Mouse (Mus musculus) megakaryocyte progenitor cell, adult 5-6 weeks (primary cell): Measurements from ENCODE around the gene Rasl11b. TPM values are rescaled to one million over a fixed set of nuclear protein-coding genes. Genes with fewer than 3 reads are reported as not detected.

ENCODE experiments used
- ATAC-seq: replicated peaks from 2 replicates; pipeline ENCODE4 v1.8.0; 2016; ENCODE audit warnings: mild to moderate bottlenecking, moderate TSS enrichment, inconsistent platforms; ENCODE audit not compliant: poor library complexity
- total RNA-seq, 2 experiments: library from RNA; stranded (forward) in 1 of 2; stranded (reverse) in 1 of 2; fragments of 157-497, 149-512 nt in 1 of 2; fragments of 200-1000 nt in 1 of 2; gene quantifications; 2 replicates each; pipeline versions ENCODE4 v1.2.3 to v1.2.4; 2015 to 2017

The Rasl11b gene
- total RNA-seq, 2 experiments from 2014 or later = 0.12 to 0.54 TPM

DNA sequence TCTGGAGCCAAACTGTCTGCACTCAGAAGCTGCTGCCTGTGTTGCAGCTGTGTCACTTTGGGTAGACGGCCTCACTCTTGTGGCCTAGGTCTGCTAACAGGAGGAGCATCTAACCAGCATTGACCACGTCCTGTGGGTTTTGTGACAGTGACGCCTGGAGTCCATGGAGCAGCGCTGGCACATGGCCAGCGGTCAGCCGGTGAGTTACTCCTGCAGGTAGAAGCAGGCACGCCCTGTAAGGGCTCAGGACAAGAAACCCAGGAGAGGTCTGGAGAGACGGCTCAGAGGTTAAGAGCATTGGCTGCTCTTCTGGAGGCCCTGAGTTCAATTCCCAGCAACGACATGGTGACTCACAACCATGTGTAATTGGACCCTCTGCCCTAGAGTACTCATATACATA, 10.5 kb upstream of the Rasl11b start:
- ATAC-seq = no peak

DNA sequence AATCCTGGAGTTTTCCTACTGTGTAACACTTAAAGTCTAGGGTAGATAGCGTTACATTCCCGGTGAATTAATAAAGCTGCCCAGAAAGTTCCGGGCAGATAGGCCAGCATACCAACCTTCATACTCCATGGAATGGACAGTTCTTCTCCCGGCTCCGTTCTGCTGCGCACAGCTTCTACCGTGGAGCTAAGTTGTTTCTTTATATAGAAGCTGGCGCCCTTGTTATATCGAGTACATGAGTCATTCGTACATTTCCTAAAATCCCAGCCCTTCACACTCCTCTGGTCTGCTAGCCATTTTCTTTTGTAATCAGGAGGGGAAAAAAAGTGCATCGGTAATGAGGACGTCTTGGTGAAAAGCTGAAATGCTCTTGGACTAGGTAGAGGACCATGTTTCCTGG, 7.0 kb upstream of the Rasl11b start:
- no peak for ATAC-seq

DNA sequence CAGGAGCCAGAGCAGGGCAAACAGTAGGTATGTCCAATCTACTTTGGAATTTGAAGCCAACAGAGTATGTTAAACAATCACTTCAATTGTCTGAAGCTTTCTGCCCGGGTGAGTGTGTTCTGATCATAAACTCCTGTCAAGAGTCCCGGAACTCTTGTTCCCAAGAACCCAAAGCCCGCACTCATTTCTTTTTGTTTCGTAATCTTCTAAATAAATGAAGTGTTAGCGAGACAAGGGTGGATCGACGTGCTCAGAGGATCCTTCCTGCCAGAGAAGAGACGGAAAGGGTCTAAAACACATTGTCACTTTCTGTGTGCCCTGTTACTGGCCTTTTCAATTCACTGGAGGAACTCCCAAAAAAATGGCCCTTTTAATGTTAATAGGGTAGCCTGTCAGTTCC, 6.2 kb upstream of the Rasl11b start:
- ATAC-seq = no peak

DNA sequence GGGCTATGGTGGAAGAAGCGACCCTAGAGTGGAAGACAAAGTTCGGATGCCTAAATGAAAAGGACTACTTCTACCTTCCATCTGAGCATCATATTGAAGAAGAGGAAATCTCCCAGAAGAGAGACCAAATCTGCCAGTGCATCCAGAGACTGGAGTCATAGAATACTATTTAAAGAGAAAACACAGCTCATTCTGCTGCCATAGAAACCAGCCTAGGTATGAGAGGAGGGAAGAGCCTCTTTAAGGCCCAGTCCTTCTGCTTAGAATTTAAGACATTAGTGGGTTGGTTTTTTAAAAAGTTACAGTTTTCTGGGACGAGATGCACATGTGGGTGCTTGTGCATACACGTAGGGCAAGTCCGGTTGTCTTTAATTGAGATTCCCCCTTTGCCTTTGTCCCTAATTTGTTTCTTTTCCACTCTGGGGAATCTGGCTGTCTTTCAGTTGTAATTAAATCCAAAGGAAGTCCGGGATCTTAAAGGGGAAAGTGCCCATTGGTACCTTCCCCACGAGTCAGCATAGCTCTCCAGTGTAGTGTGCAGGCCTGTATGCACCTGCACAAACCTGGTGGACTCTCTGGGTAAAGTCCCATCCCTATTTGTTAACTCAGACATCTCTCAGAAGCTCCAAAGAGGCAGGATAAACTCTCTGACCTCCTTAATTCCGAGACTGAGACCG, 5.5 kb upstream of the Rasl11b start:
- ATAC-seq = no peak

DNA sequence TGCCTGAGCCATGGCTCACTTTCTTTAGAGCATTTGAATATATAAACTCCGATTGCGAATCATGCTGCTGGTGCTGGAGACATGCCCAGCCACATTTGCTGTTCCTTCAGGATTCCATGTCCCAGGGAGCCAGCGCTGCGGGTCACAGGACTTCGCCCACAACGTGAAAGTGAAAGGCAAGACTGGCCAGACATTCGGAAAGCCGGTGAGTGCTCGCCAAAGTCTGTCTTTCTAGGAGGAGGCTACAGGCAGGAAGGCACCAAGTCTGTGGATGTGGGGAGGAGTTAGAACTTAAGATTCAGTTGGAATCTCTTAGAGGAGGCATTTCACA, 5.0 kb upstream of the Rasl11b start:
- ATAC-seq = no peak

DNA sequence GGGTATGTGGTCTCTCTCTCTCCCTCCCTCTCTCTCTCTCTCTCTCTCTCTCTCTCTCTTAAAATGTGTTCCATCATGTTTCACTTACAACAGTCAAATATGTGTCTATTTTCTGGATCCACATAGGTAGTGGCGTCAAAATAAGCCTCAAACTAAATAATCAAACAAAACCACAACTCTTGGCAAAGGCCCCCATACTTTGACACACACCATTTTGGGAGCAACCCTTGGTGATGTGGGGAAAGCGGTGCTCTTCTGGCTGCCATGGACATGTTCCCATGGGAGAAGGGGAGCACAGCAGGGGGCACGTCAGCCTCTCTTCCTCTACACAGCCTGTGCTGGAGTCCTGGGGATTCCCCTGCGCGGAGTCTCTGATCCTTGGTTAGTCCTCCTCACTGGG, 4.2 kb upstream of the Rasl11b start:
- ATAC-seq = no peak

DNA sequence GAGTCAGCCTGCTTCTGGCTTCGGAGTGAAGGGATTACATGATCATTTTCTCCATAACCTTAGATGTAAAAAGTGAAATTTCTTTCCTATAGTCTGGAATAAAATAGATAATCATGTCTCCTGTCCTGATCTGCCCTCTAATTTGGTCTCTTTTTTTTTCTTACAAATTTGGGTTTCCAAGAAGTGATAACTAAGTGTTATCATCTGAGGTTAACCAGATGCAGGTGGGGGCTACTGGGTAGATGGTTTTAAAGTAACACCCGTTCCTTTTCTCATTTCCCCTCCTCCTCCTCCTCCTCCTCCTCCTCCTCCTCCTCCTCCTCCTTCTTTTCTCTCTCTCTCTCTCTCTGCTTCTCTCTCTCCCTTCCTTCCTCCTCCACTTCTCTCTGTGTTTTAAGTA, 2.1 kb upstream of the Rasl11b start:
- no peak for ATAC-seq

DNA sequence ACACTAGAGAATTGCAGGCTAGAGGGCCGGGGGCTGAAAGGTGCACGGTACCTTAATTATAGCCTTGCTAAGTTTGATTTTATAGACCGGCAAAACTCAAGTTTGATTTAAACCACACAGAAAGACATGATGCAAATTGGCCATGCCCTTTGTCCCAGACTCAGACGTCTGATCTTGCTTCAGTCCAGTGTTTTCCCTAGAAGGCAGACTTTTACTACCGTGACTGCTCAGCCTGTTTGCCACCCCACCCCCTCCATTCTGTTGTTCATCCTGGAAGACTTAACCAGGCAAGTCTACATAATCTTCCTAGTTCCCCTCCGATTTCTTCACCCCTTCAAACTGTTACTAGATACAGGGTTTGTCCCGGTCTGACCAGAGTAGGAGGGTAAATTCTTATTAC, 1.5 kb upstream of the Rasl11b start:
- no peak for ATAC-seq

DNA sequence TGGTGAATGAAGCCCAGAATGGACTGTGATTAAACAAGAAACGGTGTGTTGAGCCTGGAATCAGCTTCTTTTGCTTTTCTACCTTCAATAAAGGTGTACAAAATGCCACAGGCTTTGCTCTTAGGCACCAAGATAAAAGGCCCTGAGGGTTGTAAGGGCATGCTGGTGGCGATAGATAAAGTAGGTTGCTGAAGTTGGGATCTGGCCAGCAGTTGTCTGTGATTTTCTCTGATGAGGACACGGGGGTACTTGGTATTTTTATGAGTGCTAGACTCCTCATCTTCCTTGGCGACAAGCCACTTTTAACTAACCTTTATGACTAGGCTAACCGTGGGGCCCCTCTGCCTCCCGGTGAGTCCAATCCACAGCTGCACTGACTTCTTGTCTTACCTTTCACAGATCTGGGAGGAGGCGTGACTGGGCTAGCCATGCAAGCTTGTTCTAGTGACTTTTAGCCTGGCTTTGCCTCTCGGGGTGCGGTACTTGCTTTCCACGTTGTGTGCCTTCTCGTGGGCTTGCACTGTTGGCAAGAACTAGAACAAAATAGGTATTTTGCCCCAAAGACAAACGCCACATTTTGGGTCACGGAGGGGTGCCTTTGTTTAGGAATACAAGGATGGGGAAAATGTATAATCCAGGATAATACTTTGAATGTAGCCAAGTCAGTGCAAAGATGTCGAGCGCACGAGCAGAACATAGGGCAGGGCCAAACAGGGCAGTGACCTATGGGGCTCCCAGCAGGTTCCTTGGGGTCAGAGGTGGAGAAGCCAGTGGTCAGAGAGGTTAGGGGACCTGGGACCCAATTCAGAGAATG, 852 bp upstream of the Rasl11b start:
- ATAC-seq = peak; percentile 33; the same call in 1 of the 2 replicates

DNA sequence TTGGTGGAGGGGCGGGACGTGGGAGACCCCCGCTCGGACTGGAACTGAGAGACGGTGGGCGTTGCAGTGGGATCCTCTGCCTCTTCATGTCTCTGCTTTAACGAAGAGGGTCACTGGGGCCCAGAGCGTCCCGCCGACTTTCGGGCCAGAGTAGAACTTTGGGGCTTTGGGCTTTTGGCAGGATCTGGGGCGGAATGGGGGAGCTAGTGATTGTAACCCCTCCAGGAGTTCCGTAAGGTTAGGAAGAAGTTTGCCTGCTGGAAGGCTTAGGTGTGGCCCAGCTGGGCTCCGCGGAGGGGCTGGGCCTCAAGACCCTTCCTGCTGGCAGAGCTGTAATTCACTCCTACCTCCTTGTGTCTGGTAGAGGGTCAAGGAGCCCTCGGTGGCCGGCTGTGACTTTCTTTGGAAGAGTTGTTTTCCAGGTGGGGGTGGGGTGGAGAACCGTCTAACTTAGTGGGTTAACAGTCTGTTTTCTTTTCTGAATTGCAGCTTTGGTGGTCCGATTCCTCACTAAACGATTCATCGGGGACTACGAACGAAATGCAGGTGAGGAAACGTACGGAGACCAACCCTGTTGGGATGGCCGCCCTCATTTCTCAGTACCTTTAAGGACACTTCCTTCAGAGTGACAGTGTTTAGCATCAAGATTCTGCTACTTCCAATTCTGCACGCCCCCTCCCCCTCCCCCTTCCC, 674 bp downstream of the Rasl11b start:
- no peak for ATAC-seq

DNA sequence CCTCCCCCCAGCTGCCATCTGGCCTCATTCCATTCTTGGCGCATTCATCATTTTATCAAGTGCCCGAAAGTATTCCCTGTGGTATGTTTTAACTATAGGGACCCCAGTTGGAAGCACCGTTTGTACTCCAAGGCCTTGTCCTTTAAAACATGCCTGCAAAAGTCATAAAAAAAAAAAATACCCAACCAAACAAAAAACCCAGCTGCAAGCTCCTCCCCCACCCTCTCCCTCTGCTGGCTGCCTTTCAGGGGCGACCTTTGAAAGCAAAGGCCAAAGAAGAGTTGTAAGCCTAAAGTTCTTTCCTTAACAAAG, 1.2 kb downstream of the Rasl11b start:
- ATAC-seq = no peak

DNA sequence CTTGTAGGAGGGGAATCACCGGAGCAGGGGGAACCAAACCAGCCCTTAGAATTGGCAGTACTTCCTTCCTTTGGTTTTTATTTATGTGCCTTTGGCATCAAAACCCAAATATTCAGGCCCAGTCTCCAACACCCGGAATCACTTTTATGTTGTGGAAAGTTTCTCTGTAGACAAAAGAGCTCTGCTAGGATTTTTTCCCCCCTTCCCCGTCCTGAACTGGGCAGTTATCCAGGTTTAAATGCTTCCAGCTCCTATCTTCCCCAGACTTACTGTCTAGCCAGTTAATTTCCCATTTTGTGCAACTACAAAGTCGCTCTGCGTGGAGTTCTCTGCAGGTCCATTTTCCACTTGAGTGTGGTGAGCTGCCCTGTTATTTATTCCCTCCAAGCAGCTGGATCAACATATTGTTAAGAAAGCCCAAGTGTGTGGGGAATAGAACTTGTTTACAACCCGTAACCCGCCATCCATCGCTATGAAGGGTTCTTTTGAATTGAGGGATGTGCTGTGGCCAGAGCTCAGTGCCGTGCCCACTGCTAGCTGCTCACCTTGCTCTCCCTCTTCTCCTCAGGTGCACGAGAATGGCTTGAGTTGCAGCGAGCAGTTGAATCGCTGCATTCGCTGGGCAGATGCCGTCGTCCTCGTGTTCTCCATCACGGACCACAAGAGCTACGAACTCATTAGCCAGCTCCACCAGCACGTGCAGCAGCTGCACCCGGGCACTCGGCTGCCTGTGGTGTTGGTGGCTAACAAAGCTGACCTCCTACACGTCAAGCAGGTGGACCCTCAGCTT, 2.6 kb downstream of the Rasl11b start:
- ATAC-seq = no peak

DNA sequence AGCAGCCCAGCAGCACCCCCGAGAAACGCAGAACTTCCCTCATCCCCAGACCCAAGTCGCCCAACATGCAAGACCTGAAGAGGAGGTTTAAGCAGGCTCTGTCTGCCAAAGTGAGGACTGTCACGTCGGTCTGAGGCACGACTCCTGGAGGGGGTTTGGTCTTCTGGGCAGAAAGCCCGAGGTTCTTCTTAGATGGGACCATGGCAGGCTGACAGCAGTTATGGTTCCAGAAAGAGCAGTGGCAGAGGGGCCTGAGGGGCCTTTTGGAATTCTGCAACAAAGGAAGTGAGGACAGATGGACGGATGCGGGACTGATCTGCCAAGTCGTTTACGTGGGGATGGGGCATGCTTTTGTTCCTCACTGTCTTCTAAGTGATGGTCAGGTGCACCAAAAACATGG, 3.4 kb downstream of the Rasl11b start:
- ATAC-seq = no peak

DNA sequence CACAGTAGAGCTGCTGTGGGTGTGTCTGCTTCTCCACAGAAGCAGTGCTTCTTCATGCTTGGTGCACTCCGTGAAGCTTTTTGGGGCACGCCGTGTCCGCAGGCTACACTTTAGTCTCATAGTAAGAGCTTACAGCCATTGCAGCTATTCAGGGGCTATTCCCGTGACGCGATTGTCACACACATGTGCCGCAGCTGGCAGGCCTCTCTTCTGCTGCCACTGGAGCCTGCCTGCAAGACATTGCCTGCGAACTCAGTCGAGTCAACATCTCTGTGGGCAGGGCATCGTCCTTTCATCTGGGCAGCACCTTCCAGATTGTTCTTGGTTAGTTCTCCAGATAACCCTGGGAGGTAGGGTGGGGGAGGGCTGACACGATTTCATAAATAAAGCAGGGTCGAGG, 4.7 kb downstream of the Rasl11b start:
- no peak for ATAC-seq

DNA sequence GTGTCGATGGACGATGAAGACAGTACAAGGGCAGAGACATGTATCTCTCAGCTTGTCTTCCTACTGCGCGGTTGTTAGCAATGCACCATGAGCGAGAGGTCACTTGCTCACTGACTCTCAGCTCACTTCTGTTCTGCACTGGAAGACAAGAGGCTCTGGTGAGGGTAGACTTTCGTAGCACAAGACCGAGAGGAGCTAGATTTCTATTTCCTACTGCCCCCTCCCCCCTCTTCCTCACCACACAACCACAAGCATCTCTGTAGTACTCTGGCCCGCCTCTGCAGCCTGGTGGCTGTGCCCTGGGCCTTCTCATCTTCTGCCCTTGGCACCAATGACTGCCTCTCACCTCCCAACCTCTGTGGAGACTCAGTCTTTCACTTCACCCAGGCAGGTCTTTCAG, 5.4 kb downstream of the Rasl11b start:
- ATAC-seq = peak; percentile 49; the same call in 1 of the 2 replicates

DNA sequence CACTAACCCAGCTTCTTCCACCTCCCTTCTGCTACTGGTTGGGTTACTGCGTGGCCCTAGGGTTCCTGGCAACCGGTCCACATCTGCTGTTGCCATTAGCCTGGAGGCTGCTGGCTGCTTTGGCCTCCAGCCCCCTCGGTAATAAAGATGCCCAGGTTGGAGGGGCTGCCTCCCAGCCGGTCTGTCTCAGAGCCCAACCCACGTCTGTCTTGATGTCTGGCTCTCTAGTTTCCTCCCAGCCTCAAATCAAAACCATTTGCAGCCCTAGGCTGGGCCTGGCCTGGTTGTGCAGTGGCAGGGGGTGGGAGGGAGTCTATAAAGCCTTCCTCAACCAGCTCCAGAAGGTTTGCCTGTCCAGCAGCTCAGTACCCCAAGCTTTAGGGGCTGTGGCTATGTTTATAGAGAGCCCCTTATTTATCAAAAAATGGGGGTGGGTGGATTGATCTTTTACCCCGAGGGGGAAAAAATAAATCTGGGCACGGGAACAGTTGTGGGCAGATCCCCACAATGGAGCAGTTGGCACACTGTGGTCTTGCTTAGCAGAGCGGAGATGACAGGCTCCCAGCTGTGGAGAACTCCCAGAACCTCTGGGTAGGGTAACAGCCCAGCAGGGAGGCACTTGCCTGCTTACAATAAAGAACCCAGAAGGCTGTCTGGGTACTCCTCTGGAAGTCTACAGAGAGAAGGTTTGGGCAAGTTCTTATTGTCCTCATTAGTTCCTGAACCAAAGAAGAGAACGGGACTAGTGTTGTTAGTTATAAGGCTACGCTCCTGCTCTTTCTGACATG, 6.7 kb downstream of the Rasl11b start:
- no peak for ATAC-seq

DNA sequence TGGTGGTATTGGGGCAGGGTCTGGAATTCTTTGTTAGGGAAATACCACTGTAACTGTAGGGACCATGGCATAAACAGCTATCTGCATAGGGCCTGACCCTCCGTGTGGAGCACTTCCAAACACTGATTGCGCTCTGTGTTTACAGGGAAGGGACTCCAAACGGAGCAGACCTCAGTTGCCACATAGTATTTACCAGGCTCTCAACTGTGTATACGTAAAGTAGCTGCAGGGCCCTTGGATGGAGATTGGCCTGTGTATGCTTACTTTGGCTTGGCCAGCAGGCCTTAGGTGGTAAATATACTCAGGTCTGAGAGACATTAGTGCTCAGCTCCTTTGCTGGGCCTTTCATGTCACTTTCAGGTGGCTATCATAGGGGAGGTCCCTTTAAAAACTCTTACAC, 7.4 kb downstream of the Rasl11b start:
- no peak for ATAC-seq

DNA sequence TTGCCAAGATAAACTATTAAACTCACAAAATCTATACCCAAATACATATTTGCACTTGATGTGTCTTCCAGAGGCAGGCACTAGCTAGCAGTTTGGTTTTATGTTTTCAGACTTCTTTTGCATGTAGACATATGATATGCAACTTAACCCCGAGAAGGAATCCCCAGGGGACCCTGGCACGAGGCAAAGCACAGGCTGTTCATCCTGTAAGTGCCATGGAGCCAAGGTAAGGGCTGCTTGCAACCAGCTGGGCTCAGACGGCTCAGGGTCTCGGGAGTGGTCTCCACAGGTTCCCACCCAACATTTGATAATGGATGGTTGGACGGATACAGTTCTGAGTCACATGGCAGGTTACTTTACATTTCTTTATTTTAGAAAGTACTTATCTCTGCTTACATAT, 9.4 kb downstream of the Rasl11b start:
- ATAC-seq = no peak

DNA sequence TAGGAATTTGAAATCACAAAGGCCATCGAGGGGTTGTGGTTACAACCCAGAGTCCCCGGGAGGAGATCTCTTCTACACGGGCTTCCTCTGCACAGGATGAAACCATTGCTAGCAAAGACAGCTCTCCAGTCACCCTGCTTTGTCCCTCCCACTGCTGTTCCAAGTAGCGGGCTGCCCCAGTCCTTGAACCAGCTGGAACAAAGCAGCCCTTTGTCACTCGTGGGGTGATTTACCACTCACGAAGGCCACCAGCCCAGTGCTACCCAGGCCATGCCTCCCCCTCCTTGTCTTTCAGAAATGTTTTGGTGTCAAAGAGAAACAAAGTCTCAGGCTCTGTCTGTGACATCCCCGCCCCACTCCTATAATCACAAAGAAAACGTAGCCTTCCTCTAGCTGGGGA, 10.4 kb downstream of the Rasl11b start:
- no peak for ATAC-seq

DNA sequence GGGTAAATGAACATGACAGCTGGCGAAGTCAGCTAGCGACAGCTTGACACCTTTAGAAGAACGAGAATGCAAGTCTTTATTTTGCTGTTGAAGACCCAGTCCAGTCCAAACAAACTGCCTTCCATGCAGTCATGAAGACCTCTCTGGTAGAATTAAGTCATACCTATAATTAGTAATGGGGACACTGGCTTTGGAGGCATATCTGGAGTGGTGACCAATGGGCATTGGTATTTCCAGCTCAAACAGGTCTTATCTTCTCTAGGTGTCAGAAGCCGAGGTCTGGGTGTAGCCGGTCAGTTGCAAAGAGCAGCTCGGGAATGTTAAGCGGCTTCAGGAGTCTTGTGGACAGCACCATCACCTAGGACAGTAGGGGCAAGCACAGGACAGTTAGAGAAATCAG, 11.0 kb downstream of the Rasl11b start:
- no peak for ATAC-seq

DNA sequence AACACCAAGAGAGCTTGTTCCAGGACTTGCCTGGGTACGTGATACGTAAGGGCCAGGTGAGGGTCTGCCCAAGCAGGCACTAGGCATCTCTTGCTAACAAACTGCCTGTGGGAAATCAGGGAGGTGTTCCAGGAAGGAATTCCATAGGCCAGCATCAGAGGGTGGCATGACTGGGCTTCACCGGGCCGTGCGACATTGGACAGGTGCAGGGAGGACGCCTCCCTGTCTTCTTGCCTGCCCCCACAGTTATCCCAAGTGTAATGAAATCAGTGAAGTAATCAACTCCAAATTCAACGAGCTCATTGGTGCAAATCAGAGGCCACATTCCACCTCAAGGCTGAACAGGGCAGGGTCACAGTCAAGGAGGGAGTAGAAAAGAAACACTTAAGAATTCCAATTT, 11.6 kb downstream of the Rasl11b start:
- no peak for ATAC-seq
